Mouse (Mus musculus) mesoderm, embryonic 11.5 days (tissue): ENCODE measurements around the gene Tmeff1.

Experiments used
- DNase-seq: peaks from one replicate; pipeline ENCODE4 v3.0.0-alpha.2; 2012; ENCODE audit warnings: low read depth, low spot score

The Tmeff1 gene

DNA sequence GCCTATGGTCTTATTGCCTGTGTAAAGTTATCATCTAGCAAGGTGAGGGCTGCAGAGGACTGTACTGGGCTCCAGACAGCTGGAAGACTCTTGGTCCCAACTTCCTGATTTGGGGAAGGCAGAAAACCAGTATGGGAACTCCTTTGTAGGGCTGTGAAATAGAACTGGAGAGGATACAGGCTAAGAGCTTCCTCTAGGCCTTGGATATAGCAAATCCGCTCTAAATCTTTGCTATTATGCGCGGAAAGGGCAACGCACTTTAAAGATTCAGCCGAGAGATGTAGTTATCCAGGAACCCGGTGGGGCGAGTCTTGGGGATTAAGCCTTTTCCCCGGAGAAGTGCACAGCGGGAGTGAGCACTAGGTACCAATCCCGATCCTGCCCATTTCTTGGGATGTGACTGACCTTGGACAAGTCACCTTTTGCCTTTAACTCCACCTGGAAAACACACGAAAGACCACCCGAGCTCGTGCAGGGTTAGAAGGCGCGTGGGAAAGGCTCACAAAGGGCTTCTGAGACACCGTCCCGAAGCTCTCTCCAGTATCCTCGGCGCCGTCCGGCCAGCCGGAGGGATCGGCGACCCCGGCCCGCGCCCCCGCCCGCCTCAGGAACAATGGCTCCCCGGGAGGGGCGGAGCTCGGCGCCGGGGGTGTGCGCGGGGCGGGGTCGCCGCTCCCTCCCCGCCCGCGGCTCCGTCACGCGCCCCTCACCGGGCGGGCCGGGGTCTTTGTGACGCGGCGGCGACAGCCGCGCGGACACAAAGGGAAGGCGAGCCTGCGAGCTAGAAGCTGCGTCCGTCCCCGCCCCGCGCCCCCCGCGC, at the start of gene Tmeff1:
Tmeff1 (plus strand) TSS at position 754 of the 820 bp plus-strand sequence.
- DNase-seq = peak; percentile 87

- DNase-seq = no peak
These were observed 48.7 kb upstream of the Tmeff1 start for GRCm38 (mm10) chr4:48536275-48536674.

GRCm38 (mm10) chr4:48537024-48537423, 48.0 kb upstream of the Tmeff1 start:
- DNase-seq = no peak

DNA sequence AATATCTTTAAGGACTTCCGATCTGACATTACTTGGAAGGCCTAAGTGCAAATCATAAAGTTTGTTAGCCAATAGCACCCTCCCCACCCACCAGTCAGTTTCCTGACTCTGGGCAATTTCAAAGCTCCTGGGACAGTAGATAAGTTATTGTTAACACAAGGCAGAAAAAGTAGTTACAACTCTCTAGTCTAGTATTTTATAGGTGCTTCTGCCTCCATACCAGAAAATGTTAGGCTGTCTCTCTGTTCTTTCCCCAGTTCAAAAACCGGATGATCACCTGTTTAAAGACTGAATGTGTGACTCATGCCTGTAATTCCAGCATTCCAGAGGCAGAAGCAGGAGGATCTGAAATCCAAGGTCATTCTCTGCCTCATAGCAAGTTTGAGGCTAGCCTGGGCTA, 46.4 kb upstream of the Tmeff1 start:
- no peak for DNase-seq

DNA sequence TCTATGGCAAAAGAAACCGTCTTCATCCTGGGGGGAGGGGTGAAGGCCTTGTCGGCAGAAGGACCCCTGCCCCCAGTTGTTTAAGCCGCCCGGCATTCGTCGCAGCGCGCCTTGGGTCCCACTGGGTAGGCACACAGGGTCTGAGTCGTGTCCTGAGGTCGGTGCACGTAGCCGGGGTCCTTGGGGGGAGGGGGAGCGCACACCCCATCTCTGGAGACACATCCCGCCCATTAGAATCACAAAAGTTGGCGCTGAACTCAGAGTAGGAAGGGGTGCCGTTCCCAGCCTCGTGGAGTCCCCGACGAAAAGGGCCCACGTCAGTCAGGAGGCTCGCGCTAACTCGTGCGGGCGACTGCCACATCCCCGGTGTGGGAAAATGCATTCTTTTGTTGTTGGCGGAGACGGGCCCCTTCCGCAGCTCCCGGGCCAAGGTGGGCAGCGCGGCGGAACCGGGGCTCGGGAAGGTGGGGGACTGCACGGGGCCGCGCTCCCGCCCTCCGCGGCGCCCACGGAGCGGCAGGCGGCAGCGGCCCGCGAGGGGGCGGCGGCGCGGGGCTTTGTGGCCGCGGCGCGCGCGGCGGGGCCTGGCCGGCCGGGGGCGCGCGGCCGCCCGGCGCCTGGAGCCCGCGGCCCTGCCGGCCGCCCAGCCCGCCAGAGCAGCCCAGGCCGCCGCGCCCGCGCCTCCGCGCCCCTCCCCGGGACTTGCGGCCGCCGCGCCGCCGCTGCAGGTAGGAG, 45.0 kb upstream of the Tmeff1 start, which contains the start of gene Msantd3:
Msantd3 (plus strand) TSS at position 95 of the 735 bp plus-strand sequence.
- peak; percentile 78 for DNase-seq

GRCm38 (mm10) chr4:48540576-48541111, 44.3 kb upstream of the Tmeff1 start:
- no peak for DNase-seq

DNA sequence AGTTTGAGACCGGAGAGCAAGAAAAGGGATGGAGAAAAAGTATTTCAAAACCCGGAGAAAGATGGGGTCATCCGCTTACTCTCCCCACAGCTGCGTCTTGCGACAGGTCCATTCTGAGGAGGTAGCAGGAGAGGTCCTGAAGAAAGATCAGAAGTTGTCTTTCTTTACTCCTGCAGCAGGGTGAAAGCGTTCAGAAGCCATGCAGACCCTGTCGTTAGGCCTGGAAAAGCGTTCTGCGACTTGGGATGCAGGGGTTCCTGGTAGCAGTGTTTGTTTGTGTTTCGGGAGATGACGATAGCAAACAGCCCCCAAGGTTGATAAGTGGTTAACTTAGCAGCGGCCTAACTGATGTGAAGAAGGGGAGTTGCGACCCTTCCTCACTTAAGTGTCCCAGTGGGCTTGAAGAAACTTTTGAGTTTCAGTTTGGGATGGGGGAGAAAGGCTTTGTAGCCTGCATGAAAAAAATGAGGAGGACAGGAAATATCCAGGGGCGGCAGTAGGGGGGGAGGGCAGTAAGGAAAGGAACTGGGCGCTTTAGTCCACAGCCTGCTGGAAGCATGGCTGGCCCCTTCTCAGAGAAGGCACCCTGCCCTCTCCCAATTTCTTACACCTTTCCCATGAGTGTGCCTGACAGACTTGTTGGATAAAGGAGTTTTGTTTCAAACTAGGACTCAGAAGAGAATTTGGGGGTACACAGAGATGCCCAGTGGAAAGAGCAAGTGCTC, 43.3 kb upstream of the Tmeff1 start:
- DNase-seq = no peak

GRCm38 (mm10) chr4:48542351-48542750, 42.6 kb upstream of the Tmeff1 start:
- DNase-seq = no peak

- DNase-seq = no peak
These were observed 41.7 kb upstream of the Tmeff1 start for GRCm38 (mm10) chr4:48543071-48543865.

DNA sequence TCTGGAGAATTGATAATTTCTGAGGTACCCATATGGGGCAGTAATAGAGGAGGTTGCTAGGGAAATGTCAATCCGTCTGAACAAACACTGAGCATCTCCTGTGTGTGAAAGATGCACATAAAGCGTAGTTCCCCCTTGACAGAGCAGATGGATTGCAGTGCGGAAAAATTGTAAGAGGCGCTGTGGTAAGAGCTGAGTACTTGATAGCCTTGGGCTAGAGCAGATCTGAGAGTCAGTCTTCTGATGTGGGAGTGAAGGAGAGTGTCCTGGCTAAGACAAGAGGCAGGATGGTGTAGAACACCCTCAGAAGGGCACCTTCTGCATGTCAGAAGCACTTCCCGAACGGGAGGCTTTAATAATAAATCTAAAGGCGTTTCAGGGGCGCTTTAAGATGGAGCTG, 40.8 kb upstream of the Tmeff1 start:
- DNase-seq = no peak

DNA sequence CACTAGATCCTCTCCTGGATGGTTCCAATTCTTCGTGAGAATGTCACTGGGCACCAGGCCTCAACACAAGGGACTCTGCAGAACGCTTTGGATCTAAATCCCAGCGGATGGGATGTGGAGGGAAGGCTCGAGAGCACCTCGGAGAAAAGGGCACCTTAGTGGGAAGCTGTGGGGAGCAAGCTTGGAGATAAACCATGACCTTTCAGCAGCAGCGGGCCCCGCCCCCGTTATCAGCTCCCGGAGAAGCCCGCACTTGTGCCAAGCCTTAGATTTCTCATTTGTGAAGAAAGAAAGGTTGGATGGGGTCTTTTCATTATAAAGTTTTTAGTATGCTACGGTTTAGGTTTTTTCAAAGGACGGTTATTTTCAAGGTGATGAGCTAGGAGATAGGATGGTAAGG, 39.0 kb upstream of the Tmeff1 start:
- no peak for DNase-seq

GRCm38 (mm10) chr4:48546568-48547496, 38.1 kb upstream of the Tmeff1 start:
- no peak for DNase-seq

- peak; percentile 45 for DNase-seq
These were observed 36.5 kb upstream of the Tmeff1 start for GRCm38 (mm10) chr4:48548393-48549045.

- DNase-seq = no peak
These were observed 35.3 kb upstream of the Tmeff1 start for GRCm38 (mm10) chr4:48549661-48550060.

- no peak for DNase-seq
These were observed 32.4 kb upstream of the Tmeff1 start for GRCm38 (mm10) chr4:48552486-48553064.

DNA sequence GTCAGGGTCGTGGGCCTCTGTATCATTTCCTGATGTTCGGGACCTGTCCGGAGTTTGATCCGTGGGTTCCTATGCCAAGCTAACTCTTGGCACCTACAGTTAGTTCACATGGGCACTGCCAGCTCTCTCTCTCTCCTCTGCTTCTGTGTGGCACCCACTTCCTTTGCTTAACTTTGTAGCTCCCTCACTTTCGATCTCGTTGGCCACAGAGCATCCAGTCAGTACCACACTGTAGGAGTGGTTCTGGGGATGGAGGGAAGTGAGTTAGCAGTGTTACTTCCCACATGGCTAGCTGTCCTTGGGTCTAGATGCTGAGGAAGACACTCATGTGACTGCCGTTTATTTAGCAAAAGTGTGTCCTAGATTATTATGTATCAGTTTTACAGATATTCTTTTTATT, 30.8 kb upstream of the Tmeff1 start:
- no peak for DNase-seq

DNA sequence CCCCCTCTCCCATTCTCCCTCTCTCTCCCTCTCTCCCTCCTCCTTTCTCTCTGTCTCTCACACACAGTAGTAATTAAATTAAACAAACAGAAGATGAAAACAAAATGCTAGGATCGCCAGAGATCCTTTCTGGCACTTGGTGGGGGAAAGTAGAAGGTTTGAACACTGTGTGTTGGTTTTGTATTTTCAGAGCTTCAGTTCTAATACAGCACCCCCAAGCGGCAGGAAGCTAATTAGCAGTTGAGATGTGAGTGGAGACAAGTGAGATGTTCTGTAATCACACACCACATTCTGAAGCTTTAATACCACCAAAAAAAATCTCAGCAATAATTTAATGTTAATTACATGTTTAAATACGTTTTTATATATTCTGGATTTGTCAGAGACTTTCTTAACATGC, 29.2 kb upstream of the Tmeff1 start:
- DNase-seq = no peak

- no peak for DNase-seq
These were observed 25.3 kb upstream of the Tmeff1 start for GRCm38 (mm10) chr4:48559652-48560051.

GRCm38 (mm10) chr4:48561824-48562223, 23.1 kb upstream of the Tmeff1 start:
- no peak for DNase-seq
